Mouse (Mus musculus): ENCODE data around the gene Phactr4. TPM values are rescaled to one million over a fixed set of nuclear protein-coding genes. Genes with fewer than 3 reads are reported as not detected.

The Phactr4 gene
- polyA plus RNA-seq (2014; fragmentation: Nextera tagmentation; extraction: Ambion mirVana) = 19.3 and 20.2 TPM in 2 replicates

DNA sequence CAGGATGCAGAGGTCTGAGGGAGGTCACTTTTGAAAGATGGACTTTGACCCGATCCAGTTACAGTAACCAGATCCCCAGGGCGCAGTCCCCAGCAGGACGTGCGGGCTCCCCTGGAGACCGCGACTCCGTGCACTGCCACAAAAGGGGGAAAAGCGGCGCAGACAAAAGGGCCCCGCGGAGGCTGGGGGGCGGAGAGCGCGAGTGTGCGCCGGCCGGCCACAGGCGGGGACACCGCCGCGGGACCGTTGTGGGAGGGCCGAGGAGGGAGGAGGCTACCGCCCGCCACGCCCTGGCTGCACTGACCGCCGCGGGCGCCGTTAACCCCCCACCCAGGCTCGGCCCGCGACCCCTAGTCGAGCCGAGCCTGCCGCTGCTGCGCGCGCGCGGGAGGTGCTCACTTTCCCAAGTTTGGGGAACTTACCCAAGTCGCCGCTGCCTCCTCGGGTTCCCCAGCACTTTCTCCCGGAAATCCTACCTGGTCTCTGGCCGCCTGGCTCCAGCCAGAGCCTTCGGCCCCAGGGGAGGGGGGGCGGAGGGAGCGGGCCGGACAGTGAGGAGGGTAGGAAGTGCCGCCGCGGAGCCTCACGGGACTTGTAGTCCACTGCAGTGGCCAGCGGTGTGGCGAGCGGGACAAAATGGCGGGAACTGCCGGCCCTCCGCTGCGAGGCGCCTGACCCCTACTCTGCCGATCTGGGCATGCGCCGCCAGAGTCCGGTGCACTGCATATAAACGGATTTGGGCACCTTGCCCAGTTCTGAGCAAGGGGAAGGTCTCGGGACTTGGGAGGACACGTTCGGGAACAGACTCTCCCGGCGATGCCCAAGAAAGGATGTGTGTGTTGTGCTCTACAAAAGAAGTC is at the start of gene Phactr4:
TSS of gene Phactr4 (minus strand) at position 567 of the 860 bp plus-strand sequence.
- Histone ChIP-seq H3K9ac (ENCODE audit: low read length) (peak within 1 kb of the TSS; percentile 93), H3K4me2 (ENCODE audit: low read length) (peak within 1 kb of the TSS; percentile 64), H3K9me3 (ENCODE audit: control insufficient read depth, low read length) (no peaks in the 10 kb centered on the region), H3K4me3 (ENCODE audit: control insufficient read depth in 1 of 2, insufficient read depth in 1 of 2, low read depth in 1 of 2, low read length in 2 of 2) (peak within 1 kb of the TSS; percentile 49 to 93), H3K27me3 (ENCODE audit: control insufficient read depth, insufficient read depth, low read length) (no peaks in the 10 kb centered on the region), H3K4me1 (ENCODE audit: control insufficient read depth in 2 of 2, insufficient read depth in 2 of 2, low read length in 2 of 2) (peaks cover 5 to 28% of the 10 kb centered on the region in 2 experiments), H3K36me3 (ENCODE audit: control insufficient read depth, insufficient read depth, low read length) (no peaks in the 10 kb centered on the region), H3K27ac (replicated peaks in 1 of 2; ENCODE audit: control insufficient read depth in 1 of 2, insufficient read depth in 1 of 2, low read depth in 2 of 2, low read length in 2 of 2) (peak within 1 kb of the TSS; percentile 99 to 100)
- ATAC-seq (ENCODE audit: insufficient number of reproducible peaks, insufficient read depth, low FRiP score, low read depth) = peak; percentile 98
- under 1% methylated on average over 58 of the region's 73 CpGs for WGBS

DNA sequence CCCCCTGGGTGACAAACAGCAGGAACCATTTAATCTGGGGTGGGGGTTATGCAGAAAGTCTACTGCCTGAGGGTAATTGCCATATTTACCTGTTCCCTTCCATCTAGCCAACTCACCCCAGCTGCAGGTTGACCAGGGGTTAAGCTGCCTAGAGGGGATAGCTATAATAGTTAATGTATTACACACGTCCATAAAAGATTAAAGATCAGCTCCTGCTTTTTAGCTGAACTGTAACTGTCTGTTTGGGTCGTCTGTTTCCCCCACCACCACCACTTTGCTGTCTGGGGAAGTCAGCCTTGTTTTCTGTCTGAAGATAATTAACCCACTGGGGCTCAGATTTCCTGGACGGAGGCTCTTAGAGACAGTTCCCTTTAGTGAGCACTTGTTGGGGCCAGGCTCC is 47.6 kb upstream of the Phactr4 start:
- H3K4me2 ChIP-seq (ENCODE audit: low read length) = no peak overlapping the region
- ATAC-seq (ENCODE audit: insufficient number of reproducible peaks, insufficient read depth, low FRiP score, low read depth) = no peak
- H3K4me1 ChIP-seq (ENCODE audit: control insufficient read depth in 2 of 2, insufficient read depth in 2 of 2, low read length in 2 of 2) = no peaks in the 10 kb centered on the region
- no peak overlapping the region for H3K9ac ChIP-seq (ENCODE audit: low read length)
- 12% methylated on average over 3 of the region's 3 CpGs for WGBS
- no peak overlapping the region for H3K4me3 ChIP-seq (ENCODE audit: control insufficient read depth in 1 of 2, insufficient read depth in 1 of 2, low read depth in 1 of 2, low read length in 2 of 2)
- H3K36me3 ChIP-seq (ENCODE audit: control insufficient read depth, insufficient read depth, low read length) = no peaks in the 10 kb centered on the region
- no peak overlapping the region for H3K27ac ChIP-seq (replicated peaks in 1 of 2; ENCODE audit: control insufficient read depth in 1 of 2, insufficient read depth in 1 of 2, low read depth in 2 of 2, low read length in 2 of 2)
- H3K9me3 ChIP-seq (ENCODE audit: control insufficient read depth, low read length) = no peaks in the 10 kb centered on the region
- H3K27me3 ChIP-seq (ENCODE audit: control insufficient read depth, insufficient read depth, low read length) = no peaks in the 10 kb centered on the region

DNA sequence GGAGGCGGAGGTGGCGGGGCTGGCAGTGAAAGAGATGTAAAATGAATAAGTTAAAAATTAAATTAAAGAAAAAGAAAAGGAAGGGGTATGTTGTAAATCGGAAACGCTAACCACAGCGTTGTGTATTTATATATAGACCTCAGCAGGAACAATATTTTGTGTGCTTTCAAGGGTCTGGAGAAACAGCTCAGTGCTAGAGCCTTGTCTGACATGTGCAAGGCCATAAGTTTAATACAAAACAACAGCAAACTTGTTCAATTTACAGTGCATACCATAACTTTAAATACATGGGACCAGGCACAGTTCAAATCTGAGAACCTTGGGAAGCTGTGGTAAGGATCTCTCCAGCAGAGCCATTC is 41.9 kb upstream of the Phactr4 start:
- H3K36me3 ChIP-seq (ENCODE audit: control insufficient read depth, insufficient read depth, low read length) = peaks cover 30% of the 10 kb centered on the region
- H3K9ac ChIP-seq (ENCODE audit: low read length) = peak overlapping the region; percentile 91
- H3K27me3 ChIP-seq (ENCODE audit: control insufficient read depth, insufficient read depth, low read length) = no peaks in the 10 kb centered on the region
- WGBS = 2% methylated on average over 5 of the region's 5 CpGs
- H3K9me3 ChIP-seq (ENCODE audit: control insufficient read depth, low read length) = no peaks in the 10 kb centered on the region
- no peak for ATAC-seq (ENCODE audit: insufficient number of reproducible peaks, insufficient read depth, low FRiP score, low read depth)
- peaks cover 4 to 12% of the 10 kb centered on the region in 2 experiments for H3K4me1 ChIP-seq (ENCODE audit: control insufficient read depth in 2 of 2, insufficient read depth in 2 of 2, low read length in 2 of 2)
- H3K4me3 ChIP-seq (ENCODE audit: control insufficient read depth in 1 of 2, insufficient read depth in 1 of 2, low read depth in 1 of 2, low read length in 2 of 2) = peak overlapping the region; percentile 89 to 94
- peak overlapping the region; percentile 92 for H3K4me2 ChIP-seq (ENCODE audit: low read length)
- H3K27ac ChIP-seq (replicated peaks in 1 of 2; ENCODE audit: control insufficient read depth in 1 of 2, insufficient read depth in 1 of 2, low read depth in 2 of 2, low read length in 2 of 2) = no peak overlapping the region; a peak in 1 of 4 replicates

DNA sequence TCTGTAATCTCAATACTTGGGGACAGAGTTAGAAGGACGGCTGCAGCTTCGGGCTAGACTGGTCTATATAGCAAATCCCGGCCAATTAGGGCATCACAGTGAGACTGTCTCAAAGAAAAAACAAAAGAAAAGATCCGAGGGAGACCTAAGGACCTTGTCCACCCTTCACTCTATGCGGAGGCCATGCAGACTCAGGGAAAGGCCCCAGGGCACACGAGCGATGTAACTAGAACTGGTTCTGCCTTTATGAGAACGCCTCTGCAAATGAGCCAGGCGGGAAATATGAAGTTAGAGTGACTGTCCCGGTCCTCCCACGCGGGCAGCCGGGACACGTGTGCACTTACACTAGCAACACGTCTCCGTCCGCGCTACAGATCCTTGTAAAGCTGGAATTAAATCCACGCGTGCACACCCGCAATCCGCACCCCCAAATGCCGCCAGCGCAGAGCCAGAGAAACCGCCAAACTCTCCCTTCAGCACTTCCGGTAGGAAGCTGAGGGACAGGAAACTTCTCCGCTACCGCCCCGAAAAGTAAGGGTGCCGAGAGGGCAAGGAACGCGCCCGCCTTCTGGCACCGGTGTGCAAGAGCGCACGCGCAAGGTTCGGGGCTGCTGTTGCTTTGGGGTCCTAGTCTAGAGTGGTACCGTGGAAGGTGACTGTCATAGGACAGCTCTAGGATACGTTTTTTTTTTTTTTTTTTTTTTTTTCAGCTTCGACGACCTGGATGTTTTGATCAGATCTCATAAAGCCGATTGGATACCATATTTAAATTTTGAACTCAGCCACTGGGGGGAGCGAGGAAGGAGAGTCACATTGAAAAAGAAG is 41.4 kb upstream of the Phactr4 start, which contains the start of gene Med18:
TSS of gene Med18 (minus strand) at position 492 of the 825 bp plus-strand sequence.
- peak within 1 kb of the TSS; percentile 89 to 94 for H3K4me3 ChIP-seq (ENCODE audit: control insufficient read depth in 1 of 2, insufficient read depth in 1 of 2, low read depth in 1 of 2, low read length in 2 of 2)
- H3K27me3 ChIP-seq (ENCODE audit: control insufficient read depth, insufficient read depth, low read length) = no peaks in the 10 kb centered on the region
- ATAC-seq (ENCODE audit: insufficient number of reproducible peaks, insufficient read depth, low FRiP score, low read depth) = peak; percentile 77; the same call in 1 of the 2 replicates
- WGBS = under 1% methylated on average over 44 of the region's 44 CpGs
- H3K4me2 ChIP-seq (ENCODE audit: low read length) = peak within 1 kb of the TSS; percentile 92
- H3K4me1 ChIP-seq (ENCODE audit: control insufficient read depth in 2 of 2, insufficient read depth in 2 of 2, low read length in 2 of 2) = peaks cover 4 to 12% of the 10 kb centered on the region in 2 experiments
- peaks cover 35% of the 10 kb centered on the region for H3K36me3 ChIP-seq (ENCODE audit: control insufficient read depth, insufficient read depth, low read length)
- H3K9me3 ChIP-seq (ENCODE audit: control insufficient read depth, low read length) = no peaks in the 10 kb centered on the region
- peak within 1 kb of the TSS; percentile 43 to 54; a peak in 2 of 4 replicates for H3K27ac ChIP-seq (replicated peaks in 1 of 2; ENCODE audit: control insufficient read depth in 1 of 2, insufficient read depth in 1 of 2, low read depth in 2 of 2, low read length in 2 of 2)
- H3K9ac ChIP-seq (ENCODE audit: low read length) = peak within 1 kb of the TSS; percentile 91

DNA sequence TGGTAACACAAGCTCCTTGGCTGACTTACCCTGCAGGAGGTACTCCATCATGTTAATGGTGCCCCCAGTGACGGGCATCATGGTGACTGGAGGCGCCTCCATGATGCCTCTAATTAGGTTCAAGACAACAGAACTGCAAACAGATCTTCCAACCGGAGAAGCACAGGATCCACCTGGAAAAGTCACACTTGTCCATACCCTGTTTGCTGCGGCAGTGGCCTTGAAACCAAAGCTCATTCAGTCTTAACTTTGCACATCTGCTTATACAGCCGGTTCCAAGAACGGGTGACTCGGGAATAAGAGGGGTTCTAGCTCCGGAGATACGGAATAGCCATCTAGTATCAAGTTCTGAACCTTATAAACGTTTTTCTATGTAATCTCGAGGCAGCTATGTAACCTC is 40.5 kb upstream of the Phactr4 start:
- H3K27ac ChIP-seq (replicated peaks in 1 of 2; ENCODE audit: control insufficient read depth in 1 of 2, insufficient read depth in 1 of 2, low read depth in 2 of 2, low read length in 2 of 2) = no peak overlapping the region
- H3K9ac ChIP-seq (ENCODE audit: low read length) = peak overlapping the region; percentile 91
- peaks cover 43% of the 10 kb centered on the region for H3K36me3 ChIP-seq (ENCODE audit: control insufficient read depth, insufficient read depth, low read length)
- ATAC-seq (ENCODE audit: insufficient number of reproducible peaks, insufficient read depth, low FRiP score, low read depth) = no peak
- peak overlapping the region; percentile 92 for H3K4me2 ChIP-seq (ENCODE audit: low read length)
- peak overlapping the region; percentile 89 to 94 for H3K4me3 ChIP-seq (ENCODE audit: control insufficient read depth in 1 of 2, insufficient read depth in 1 of 2, low read depth in 1 of 2, low read length in 2 of 2)
- WGBS = 8% methylated on average over 11 of the region's 11 CpGs
- no peaks in the 10 kb centered on the region for H3K9me3 ChIP-seq (ENCODE audit: control insufficient read depth, low read length)
- H3K4me1 ChIP-seq (ENCODE audit: control insufficient read depth in 2 of 2, insufficient read depth in 2 of 2, low read length in 2 of 2) = peaks cover 4 to 12% of the 10 kb centered on the region in 2 experiments
- H3K27me3 ChIP-seq (ENCODE audit: control insufficient read depth, insufficient read depth, low read length) = no peaks in the 10 kb centered on the region

DNA sequence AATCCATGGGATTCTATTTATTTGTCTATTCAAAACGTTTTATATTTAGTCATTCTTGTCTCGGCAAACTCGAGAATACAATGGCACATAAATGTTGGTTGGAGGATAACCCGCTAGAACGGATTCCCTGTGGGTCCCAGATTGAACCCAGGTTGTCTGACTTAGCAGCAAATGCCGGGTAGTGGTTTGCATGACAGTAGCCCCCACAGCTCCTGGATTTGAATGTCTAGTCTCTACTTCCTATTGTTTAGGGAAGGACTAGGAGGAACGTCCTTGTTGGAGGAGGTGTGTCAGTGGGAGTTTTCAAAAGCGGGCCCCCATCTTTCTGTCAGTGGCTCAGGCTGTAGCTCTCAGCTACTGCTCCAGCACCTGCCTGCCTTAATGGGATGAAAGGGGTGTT is 37.9 kb upstream of the Phactr4 start:
- Histone ChIP-seq H3K27ac (replicated peaks in 1 of 2; ENCODE audit: control insufficient read depth in 1 of 2, insufficient read depth in 1 of 2, low read depth in 2 of 2, low read length in 2 of 2) (no peak overlapping the region), H3K9me3 (ENCODE audit: control insufficient read depth, low read length) (no peaks in the 10 kb centered on the region), H3K4me3 (ENCODE audit: control insufficient read depth in 1 of 2, insufficient read depth in 1 of 2, low read depth in 1 of 2, low read length in 2 of 2) (no peak overlapping the region), H3K27me3 (ENCODE audit: control insufficient read depth, insufficient read depth, low read length) (no peaks in the 10 kb centered on the region), H3K9ac (ENCODE audit: low read length) (no peak overlapping the region), H3K36me3 (ENCODE audit: control insufficient read depth, insufficient read depth, low read length) (peaks cover 55% of the 10 kb centered on the region), H3K4me1 (ENCODE audit: control insufficient read depth in 2 of 2, insufficient read depth in 2 of 2, low read length in 2 of 2) (peaks cover 4 to 12% of the 10 kb centered on the region in 2 experiments), H3K4me2 (ENCODE audit: low read length) (no peak overlapping the region)
- 88% methylated on average over 8 of the region's 8 CpGs for WGBS
- no peak for ATAC-seq (ENCODE audit: insufficient number of reproducible peaks, insufficient read depth, low FRiP score, low read depth)

DNA sequence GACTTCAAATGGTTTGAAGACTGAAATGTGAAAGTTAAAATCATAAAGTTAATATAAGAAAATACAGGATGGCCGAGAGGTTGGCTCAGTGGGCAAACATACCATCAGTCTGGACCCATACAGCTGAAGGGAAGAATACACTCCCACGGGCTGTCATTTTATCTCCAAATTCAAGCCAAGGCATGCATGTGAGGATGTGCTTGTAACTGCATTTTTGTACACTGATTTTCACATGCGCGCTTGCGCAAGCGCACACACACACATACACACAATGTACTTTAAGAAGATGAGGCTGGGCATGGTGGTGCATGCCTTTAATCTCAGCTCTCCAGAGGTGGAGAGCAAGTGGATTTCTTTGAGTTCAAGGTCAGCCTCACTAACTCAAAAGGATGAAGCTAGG is 33.3 kb upstream of the Phactr4 start:
- no peaks in the 10 kb centered on the region for H3K4me1 ChIP-seq (ENCODE audit: control insufficient read depth in 2 of 2, insufficient read depth in 2 of 2, low read length in 2 of 2)
- no peaks in the 10 kb centered on the region for H3K9me3 ChIP-seq (ENCODE audit: control insufficient read depth, low read length)
- no peak overlapping the region for H3K9ac ChIP-seq (ENCODE audit: low read length)
- WGBS = 91% methylated on average over 6 of the region's 6 CpGs
- no peak overlapping the region for H3K4me2 ChIP-seq (ENCODE audit: low read length)
- peaks cover 38% of the 10 kb centered on the region for H3K36me3 ChIP-seq (ENCODE audit: control insufficient read depth, insufficient read depth, low read length)
- no peak overlapping the region for H3K27ac ChIP-seq (replicated peaks in 1 of 2; ENCODE audit: control insufficient read depth in 1 of 2, insufficient read depth in 1 of 2, low read depth in 2 of 2, low read length in 2 of 2)
- no peaks in the 10 kb centered on the region for H3K27me3 ChIP-seq (ENCODE audit: control insufficient read depth, insufficient read depth, low read length)
- ATAC-seq (ENCODE audit: insufficient number of reproducible peaks, insufficient read depth, low FRiP score, low read depth) = no peak
- H3K4me3 ChIP-seq (ENCODE audit: control insufficient read depth in 1 of 2, insufficient read depth in 1 of 2, low read depth in 1 of 2, low read length in 2 of 2) = no peak overlapping the region

All from heart, embryonic 14.5 days (tissue).